Mouse (Mus musculus) lung, adult 2 months (tissue): ENCODE data around the gene Hcn1.

Experiments used
- CTCF ChIP-seq: fragments of 200-500 bp; IDR thresholded peaks from 2 replicates; pipeline ENCODE4 v1.5.1; 2011; ENCODE audit warnings: mild to moderate bottlenecking, low read length, control low read depth; ENCODE audit not compliant: insufficient read depth
- POLR2A ChIP-seq: fragments of 200-500 bp; IDR thresholded peaks from 2 replicates; pipeline ENCODE4 v1.6.1; 2011; ENCODE audit warnings: low read depth, mild to moderate bottlenecking, control low read depth, low read length, borderline replicate concordance; ENCODE audit errors: extremely low read depth

GRCm38 (mm10) chr13:117975823-117976222 lies 373.7 kb downstream of the Hcn1 start:
- no peak for TF ChIP-seq POLR2A
- TF ChIP-seq CTCF, result no peak
